Mouse (Mus musculus) liver, embryonic 14.5 days (tissue): ENCODE results near the gene Phactr1. TPM values are rescaled to one million over a fixed set of nuclear protein-coding genes. Genes with fewer than 3 reads are reported as not detected.

Experiments
- ATAC-seq: fragments of 200-750 bp; cut with Nextera tagmentation; 2 replicates; pipeline ENCODE4 v1.8.0; 2017; ENCODE audit warnings: moderate number of reproducible peaks, mild to moderate bottlenecking, moderate library complexity; ENCODE audit not compliant: insufficient read depth
- DNase-seq, 3 experiments: peaks; one replicate each; pipeline ENCODE4 v3.0.0-alpha.2; 2012 to 2013; ENCODE audit warnings: low read depth in 3 of 3, low spot score in 3 of 3
- H3K27ac ChIP-seq: fragments of 300-500 bp; sonication (generic); 2 replicates; pipeline ENCODE4 v1.5.1; 2014; ENCODE audit warnings: moderate library complexity, mild to moderate bottlenecking, control low read depth, inconsistent platforms
- H3K27me3 ChIP-seq: fragments of 300-500 bp; sonication (generic); 2 replicates; pipeline ENCODE4 v1.6.1; 2014; ENCODE audit warnings: mild to moderate bottlenecking, low read length, moderate library complexity; ENCODE audit not compliant: control insufficient read depth, insufficient read depth
- H3K36me3 ChIP-seq: fragments of 300-500 bp; sonication (generic); replicated peaks from 2 replicates; pipeline ENCODE4 v1.6.1; 2014; ENCODE audit warnings: low read depth; ENCODE audit not compliant: control insufficient read depth, insufficient read depth
- H3K4me1 ChIP-seq, 2 experiments: fragments of 200-500 bp in 1 of 2; fragments of 300-500 bp in 1 of 2; sonication (generic) in 1 of 2; replicated peaks; 2 replicates each; pipeline ENCODE4 v1.6.1; 2012 to 2014; ENCODE audit warnings: antibody characterized with exemption in 1 of 2, inconsistent platforms in 1 of 2, low read length in 1 of 2; ENCODE audit not compliant: control insufficient read depth in 2 of 2, insufficient read depth in 2 of 2
- H3K4me2 ChIP-seq: fragments of 300-500 bp; sonication (generic); 2 replicates; pipeline ENCODE4 v1.6.1; 2014; ENCODE audit warnings: low read depth, mild to moderate bottlenecking, control low read depth, moderate library complexity
- H3K4me3 ChIP-seq, 2 experiments: fragments of 200-500 bp in 1 of 2; fragments of 300-500 bp in 1 of 2; sonication (generic) in 1 of 2; 2 replicates each; pipeline ENCODE4 v1.5.1; 2012 to 2014; ENCODE audit warnings: low read depth in 2 of 2, low read length in 2 of 2, mild to moderate bottlenecking in 2 of 2, control low read depth in 1 of 2, inconsistent platforms in 1 of 2, moderate library complexity in 1 of 2; ENCODE audit not compliant: insufficient read depth in 1 of 2
- H3K9ac ChIP-seq: fragments of 300-500 bp; sonication (generic); replicated peaks from 2 replicates; pipeline ENCODE4 v1.6.1; 2014; ENCODE audit warnings: mild to moderate bottlenecking, control low read depth, moderate library complexity
- H3K9me3 ChIP-seq: fragments of 300-500 bp; sonication (generic); 2 replicates; pipeline ENCODE4 v1.6.1; 2016; ENCODE audit warnings: low read length, mixed read lengths; ENCODE audit not compliant: control insufficient read depth
- CTCF ChIP-seq: IDR thresholded peaks from 2 replicates; pipeline ENCODE4 v1.5.1; 2016; ENCODE audit warnings: antibody characterized with exemption, low read depth, control low read depth
- EP300 ChIP-seq: IDR thresholded peaks from 2 replicates; pipeline ENCODE4 v1.6.1; 2016; ENCODE audit warnings: antibody characterized with exemption, low read depth
- WGBS: fragments of 180-500 bp; shearing (Covaris S2); extraction: QIAGEN DNeasy Blood & Tissue Kit; methylation state at CpG from one replicate; pipeline ENCODE4 v1.1.7; 2014; ENCODE audit not compliant: insufficient replicate concordance; 5-methylcytosine and 5-hydroxymethylcytosine counted together
- polyA plus RNA-seq, 2 experiments: library from polyadenylated mRNA; depleted of rRNA in 1 of 2; stranded (reverse) in 1 of 2; unstranded in 1 of 2; fragments of >200 nt; fragmentation: Nextera tagmentation in 1 of 2; extraction: Ambion mirVana in 1 of 2; gene quantifications; 2 replicates each; pipeline versions ENCODE4 v1.2.1 to v1.2.3; 2012 to 2014

Phactr1 gene
- polyA plus RNA-seq, 2 experiments: 0.15 to 0.21 TPM

GRCm38 (mm10) chr13:42804314-42804713 is 123.9 kb downstream of the Phactr1 start:
- Histone ChIP-seq H3K9me3 (no peaks in the 10 kb centered on the region), H3K4me1 (no peaks in the 10 kb centered on the region), H3K9ac (no peak overlapping the region), H3K4me2 (no peak overlapping the region), H3K27ac (no peak overlapping the region), H3K4me3 (no peak overlapping the region), H3K36me3 (no peaks in the 10 kb centered on the region), H3K27me3 (no peaks in the 10 kb centered on the region)
- DNase-seq (no peak), ATAC-seq (no peak)
- WGBS: 47% methylated on average over 9 of the region's 9 CpGs
- no peak for TF ChIP-seq CTCF
- no peak for TF ChIP-seq EP300

- Histone ChIP-seq H3K4me3 (no peak overlapping the region), H3K27ac (no peak overlapping the region), H3K36me3 (no peaks in the 10 kb centered on the region), H3K9ac (no peak overlapping the region), H3K4me1 (no peaks in the 10 kb centered on the region), H3K4me2 (no peak overlapping the region), H3K9me3 (no peaks in the 10 kb centered on the region), H3K27me3 (no peaks in the 10 kb centered on the region)
- 23% methylated on average over 7 of the region's 7 CpGs for WGBS
- ATAC-seq (no peak), DNase-seq (no peak)
- TF ChIP-seq EP300 (no peak), CTCF (no peak)
These were observed 132.3 kb downstream of the Phactr1 start for GRCm38 (mm10) chr13:42812762-42813161.

- Histone ChIP-seq H3K36me3 (no peaks in the 10 kb centered on the region), H3K4me2 (no peak overlapping the region), H3K4me1 (no peaks in the 10 kb centered on the region), H3K27me3 (no peaks in the 10 kb centered on the region), H3K27ac (no peak overlapping the region), H3K4me3 (no peak overlapping the region), H3K9ac (no peak overlapping the region), H3K9me3 (no peaks in the 10 kb centered on the region)
- ATAC-seq (no peak), DNase-seq (peak in 1 of 3 experiments; percentile 4)
- TF ChIP-seq CTCF (peak; percentile 86), EP300 (no peak)
- 35% methylated on average over 10 of the region's 10 CpGs for WGBS
These were observed 138.0 kb downstream of the Phactr1 start for GRCm38 (mm10) chr13:42818378-42818777.

GRCm38 (mm10) chr13:42820513-42820912 is 140.1 kb downstream of the Phactr1 start:
- TF ChIP-seq EP300 (no peak), CTCF (no peak)
- no peak for ATAC-seq
- Histone ChIP-seq H3K4me1 (no peaks in the 10 kb centered on the region), H3K36me3 (no peaks in the 10 kb centered on the region), H3K9ac (no peak overlapping the region), H3K9me3 (no peaks in the 10 kb centered on the region), H3K4me3 (no peak overlapping the region), H3K27ac (no peak overlapping the region), H3K27me3 (no peaks in the 10 kb centered on the region), H3K4me2 (no peak overlapping the region)
- DNase-seq: no peak
- whole genome bisulfite sequencing: 62% methylated on average over 9 of the region's 9 CpGs

GRCm38 (mm10) chr13:42821426-42822106 is 141.1 kb downstream of the Phactr1 start:
- H3K4me2 ChIP-seq: no peak overlapping the region
- 61% methylated on average over 15 of the region's 15 CpGs for WGBS
- ATAC-seq (no peak), DNase-seq (no peak)
- no peaks in the 10 kb centered on the region for H3K4me1 ChIP-seq
- H3K36me3 ChIP-seq: no peaks in the 10 kb centered on the region
- no peak for TF ChIP-seq EP300
- TF ChIP-seq CTCF: no peak
- no peak overlapping the region for H3K4me3 ChIP-seq
- H3K9ac ChIP-seq: no peak overlapping the region
- no peaks in the 10 kb centered on the region for H3K27me3 ChIP-seq
- no peaks in the 10 kb centered on the region for H3K9me3 ChIP-seq
- no peak overlapping the region for H3K27ac ChIP-seq
